Mouse (Mus musculus) heart, embryonic 10.5 days (tissue): ENCODE results near the gene Capn15. TPM values are rescaled to one million over a fixed set of nuclear protein-coding genes. Genes with fewer than 3 reads are reported as not detected.
A peak's percentile ranks its signal among the peaks of the same experiment; 100 is the strongest.

Experiments used
- DNase-seq: peaks from one replicate; pipeline ENCODE4 v3.0.0-alpha.2; 2017; ENCODE audit warnings: low spot score
- H3K27ac ChIP-seq: fragments of 300-500 bp; sonication (generic); 2 replicates; pipeline ENCODE4 v1.5.1; 2016; ENCODE audit warnings: mild to moderate bottlenecking
- H3K27me3 ChIP-seq: fragments of 300-500 bp; sonication (generic); 2 replicates; pipeline ENCODE4 v1.6.1; 2016; ENCODE audit warnings: mild to moderate bottlenecking; ENCODE audit not compliant: poor library complexity, insufficient read depth, severe bottlenecking
- H3K36me3 ChIP-seq: fragments of 300-500 bp; sonication (generic); 2 replicates; pipeline ENCODE4 v1.6.1; 2016; ENCODE audit warnings: mild to moderate bottlenecking, moderate library complexity
- H3K4me1 ChIP-seq: fragments of 300-500 bp; sonication (generic); 2 replicates; pipeline ENCODE4 v1.6.1; 2016; ENCODE audit warnings: mild to moderate bottlenecking
- H3K4me3 ChIP-seq: fragments of 300-500 bp; sonication (generic); 2 replicates; pipeline ENCODE4 v1.5.1; 2016; ENCODE audit warnings: mild to moderate bottlenecking, moderate library complexity
- H3K9me3 ChIP-seq: fragments of 300-500 bp; sonication (generic); 2 replicates; pipeline ENCODE4 v1.6.1; 2016; ENCODE audit warnings: mild to moderate bottlenecking, moderate library complexity
- WGBS: fragments of 180-500 bp; shearing (Covaris S2); methylation state at CpG from one replicate; pipeline ENCODE4 v1.1.7; 2016; 5-methylcytosine and 5-hydroxymethylcytosine counted together
- polyA plus RNA-seq: library from polyadenylated mRNA; unstranded; fragments of >200 nt; fragmentation: Nextera tagmentation; extraction: Ambion mirVana; gene quantifications from 2 replicates; pipeline ENCODE4 v1.2.1, GENCODE M21; 2016

Capn15 gene
- polyA plus RNA-seq, 1 experiment from 2014 or later = 21.4 TPM

- peaks cover 64% of the 10 kb centered on the region for H3K36me3 ChIP-seq
Measured at GRCm38 (mm10) chr17:25958771-25959494, 26.7 kb downstream of the Capn15 start.

GRCm38 (mm10) chr17:25957586-25958051, 28.0 kb downstream of the Capn15 start:
- no peak for DNase-seq
- no peaks in the 10 kb centered on the region; the same call in 1 of the 2 replicates for H3K4me1 ChIP-seq
- H3K4me3 ChIP-seq = no peak overlapping the region
- 88% methylated on average over 14 of the region's 14 CpGs for WGBS
- H3K36me3 ChIP-seq = peaks cover 52% of the 10 kb centered on the region
- H3K27ac ChIP-seq = no peak overlapping the region
- no peaks in the 10 kb centered on the region for H3K9me3 ChIP-seq
- H3K27me3 ChIP-seq = peaks cover 22% of the 10 kb centered on the region

More at GRCm38 (mm10) chr17:25958771-25959494, 26.7 kb downstream of the Capn15 start:
- Histone ChIP-seq H3K27ac (no peak overlapping the region), H3K4me3 (no peak overlapping the region), H3K27me3 (peaks cover 9% of the 10 kb centered on the region), H3K9me3 (no peaks in the 10 kb centered on the region), H3K4me1 (no peaks in the 10 kb centered on the region; the same call in 1 of the 2 replicates)
- 90% methylated on average over 11 of the region's 11 CpGs for WGBS
- no peak for DNase-seq

- H3K36me3 ChIP-seq = peaks cover 43% of the 10 kb centered on the region
- WGBS = 75% methylated on average over 7 of the region's 7 CpGs
Measured at GRCm38 (mm10) chr17:25956631-25957030, 29.0 kb downstream of the Capn15 start.

GRCm38 (mm10) chr17:25956201-25956600, 29.4 kb downstream of the Capn15 start:
- no peak overlapping the region for H3K4me3 ChIP-seq
- peaks cover 39% of the 10 kb centered on the region for H3K36me3 ChIP-seq
- peaks cover 13% of the 10 kb centered on the region for H3K4me1 ChIP-seq
- 77% methylated on average over 7 of the region's 7 CpGs for WGBS
- H3K27me3 ChIP-seq = peaks cover 36% of the 10 kb centered on the region
- H3K9me3 ChIP-seq = no peaks in the 10 kb centered on the region
- DNase-seq = no peak
- no peak overlapping the region for H3K27ac ChIP-seq

More at GRCm38 (mm10) chr17:25956631-25957030, 29.0 kb downstream of the Capn15 start:
- DNase-seq = no peak
- H3K4me1 ChIP-seq = peaks cover 9% of the 10 kb centered on the region
- H3K27ac ChIP-seq = no peak overlapping the region
- H3K9me3 ChIP-seq = no peaks in the 10 kb centered on the region
- no peak overlapping the region for H3K4me3 ChIP-seq
- peaks cover 32% of the 10 kb centered on the region for H3K27me3 ChIP-seq

- Histone ChIP-seq H3K27ac (no peak overlapping the region), H3K4me3 (no peak overlapping the region), H3K27me3 (peaks cover 41% of the 10 kb centered on the region), H3K36me3 (peaks cover 35% of the 10 kb centered on the region), H3K4me1 (peaks cover 18% of the 10 kb centered on the region), H3K9me3 (no peaks in the 10 kb centered on the region)
- no peak for DNase-seq
- WGBS = 55% methylated on average over 3 of the region's 3 CpGs
Measured at GRCm38 (mm10) chr17:25955736-25956135, 29.9 kb downstream of the Capn15 start.

- H3K36me3 ChIP-seq = peaks cover 24% of the 10 kb centered on the region
- 77% methylated on average over 2 of the region's 2 CpGs for WGBS
- H3K27ac ChIP-seq = no peak overlapping the region
- H3K4me3 ChIP-seq = no peak overlapping the region
- H3K4me1 ChIP-seq = peaks cover 21% of the 10 kb centered on the region
- H3K9me3 ChIP-seq = no peaks in the 10 kb centered on the region
- peaks cover 51% of the 10 kb centered on the region for H3K27me3 ChIP-seq
- DNase-seq = no peak
Measured at GRCm38 (mm10) chr17:25954671-25955070, 30.9 kb downstream of the Capn15 start.

GRCm38 (mm10) chr17:25953161-25953560, 32.4 kb downstream of the Capn15 start:
- no peak for DNase-seq
- H3K4me1 ChIP-seq = peaks cover 23% of the 10 kb centered on the region
- H3K36me3 ChIP-seq = peaks cover 9% of the 10 kb centered on the region
- H3K9me3 ChIP-seq = no peaks in the 10 kb centered on the region
- H3K27me3 ChIP-seq = peaks cover 57% of the 10 kb centered on the region
- no peak overlapping the region for H3K27ac ChIP-seq
- no peak overlapping the region for H3K4me3 ChIP-seq
- WGBS = 76% methylated on average over 5 of the region's 5 CpGs

- Histone ChIP-seq H3K27ac (peak within 1 kb of the TSS; percentile 67), H3K9me3 (no peaks in the 10 kb centered on the region), H3K4me1 (peaks cover 31% of the 10 kb centered on the region), H3K36me3 (no peaks in the 10 kb centered on the region), H3K27me3 (peaks cover 61% of the 10 kb centered on the region), H3K4me3 (peak within 1 kb of the TSS; percentile 67)
- 1% methylated on average over 58 of the region's 58 CpGs for WGBS
- DNase-seq = no peak
Measured at GRCm38 (mm10) chr17:25951803-25952623, 33.6 kb downstream of the Capn15 start, which contains the start of gene A930017K11Rik. TSS of gene A930017K11Rik (minus strand) at chr17:25952565.

- Histone ChIP-seq H3K27ac (peak overlapping the region; percentile 67), H3K4me3 (peak overlapping the region; percentile 67), H3K36me3 (no peaks in the 10 kb centered on the region), H3K4me1 (peaks cover 31% of the 10 kb centered on the region), H3K9me3 (no peaks in the 10 kb centered on the region), H3K27me3 (peaks cover 68% of the 10 kb centered on the region)
- no peak for DNase-seq
- WGBS = under 1% methylated on average over 33 of the region's 33 CpGs
Measured at GRCm38 (mm10) chr17:25951225-25951802, 34.3 kb downstream of the Capn15 start.

GRCm38 (mm10) chr17:25950706-25951105, 34.9 kb downstream of the Capn15 start:
- 0% methylated on average over 3 of the region's 3 CpGs for WGBS
- DNase-seq = no peak
- Histone ChIP-seq H3K4me1 (peaks cover 33% of the 10 kb centered on the region), H3K27ac (no peak overlapping the region), H3K27me3 (peaks cover 72% of the 10 kb centered on the region), H3K36me3 (no peaks in the 10 kb centered on the region), H3K4me3 (peak overlapping the region; percentile 67), H3K9me3 (no peaks in the 10 kb centered on the region)

- WGBS = 76% methylated on average over 5 of the region's 5 CpGs
- no peak overlapping the region for H3K27ac ChIP-seq
- H3K4me1 ChIP-seq = peaks cover 40% of the 10 kb centered on the region
- H3K27me3 ChIP-seq = peaks cover 77% of the 10 kb centered on the region
- DNase-seq = no peak
- no peak overlapping the region for H3K4me3 ChIP-seq
- H3K9me3 ChIP-seq = no peaks in the 10 kb centered on the region
- no peaks in the 10 kb centered on the region for H3K36me3 ChIP-seq
Measured at GRCm38 (mm10) chr17:25949981-25950380, 35.6 kb downstream of the Capn15 start.

- H3K4me3 ChIP-seq = no peak overlapping the region
- H3K9me3 ChIP-seq = no peaks in the 10 kb centered on the region
- peaks cover 49% of the 10 kb centered on the region for H3K4me1 ChIP-seq
- peak overlapping the region; percentile 56; the same call in 1 of the 2 replicates for H3K27ac ChIP-seq
- no peaks in the 10 kb centered on the region for H3K36me3 ChIP-seq
- WGBS = 79% methylated on average over 8 of the region's 8 CpGs
- H3K27me3 ChIP-seq = peaks cover 60% of the 10 kb centered on the region
- DNase-seq = no peak
Measured at GRCm38 (mm10) chr17:25948051-25948450, 37.5 kb downstream of the Capn15 start.
